Mouse (Mus musculus): ENCODE measurements at regions not wholly inside any gene's neighbourhood (a gene's known extent, or its start where the extent isn't known, plus 50 kb on each side); places are given as distances from the start of the nearest gene placed in this dataset.

- H3K4me1 ChIP-seq (ENCODE audit: insufficient read depth, low read length), result peaks cover 14% of the 10 kb centered on the region
- H3K9me3 ChIP-seq (ENCODE audit: low read length), result peaks cover 3% of the 10 kb centered on the region
- H3K4me2 ChIP-seq (replicated peaks; ENCODE audit: low read depth, low read length), result no peak overlapping the region
- ATAC-seq (ENCODE audit: low FRiP score, low TSS enrichment), result no peak
- H3K36me3 ChIP-seq (ENCODE audit: insufficient read depth, low read length), result no peaks in the 10 kb centered on the region
- WGBS, result 77% methylated on average over 3 of the region's 3 CpGs
- no peak overlapping the region for H3K9ac ChIP-seq (replicated peaks; ENCODE audit: low read length)
- no peak overlapping the region for H3K27ac ChIP-seq (ENCODE audit: low read length)
- H3K27me3 ChIP-seq (ENCODE audit: insufficient read depth, low read length), result no peaks in the 10 kb centered on the region
- no peak overlapping the region for H3K4me3 ChIP-seq (ENCODE audit: low read length)
Observed at GRCm38 (mm10) chr10:111700570-111700969, 194.5 kb downstream of the Phlda1 start.

GRCm38 (mm10) chr10:111701138-111701537 is 195.1 kb downstream of the Phlda1 start:
- WGBS, result 66% methylated on average over 4 of the region's 4 CpGs
- no peak overlapping the region for H3K4me2 ChIP-seq (replicated peaks; ENCODE audit: low read depth, low read length)
- no peak overlapping the region for H3K4me3 ChIP-seq (ENCODE audit: low read length)
- H3K4me1 ChIP-seq (ENCODE audit: insufficient read depth, low read length), result peaks cover 10% of the 10 kb centered on the region; the same call in 1 of the 2 replicates
- H3K27me3 ChIP-seq (ENCODE audit: insufficient read depth, low read length), result no peaks in the 10 kb centered on the region
- H3K9ac ChIP-seq (replicated peaks; ENCODE audit: low read length), result no peak overlapping the region
- H3K9me3 ChIP-seq (ENCODE audit: low read length), result peaks cover 7% of the 10 kb centered on the region
- no peak overlapping the region for H3K27ac ChIP-seq (ENCODE audit: low read length)
- no peaks in the 10 kb centered on the region for H3K36me3 ChIP-seq (ENCODE audit: insufficient read depth, low read length)
- ATAC-seq (ENCODE audit: low FRiP score, low TSS enrichment), result no peak

- peaks cover 9% of the 10 kb centered on the region for H3K9me3 ChIP-seq (ENCODE audit: low read length)
- WGBS, result 95% methylated on average over 6 of the region's 6 CpGs
- no peak for ATAC-seq (ENCODE audit: low FRiP score, low TSS enrichment)
- no peak overlapping the region for H3K27ac ChIP-seq (ENCODE audit: low read length)
- no peak overlapping the region for H3K4me2 ChIP-seq (replicated peaks; ENCODE audit: low read depth, low read length)
- no peaks in the 10 kb centered on the region for H3K36me3 ChIP-seq (ENCODE audit: insufficient read depth, low read length)
- no peak overlapping the region for H3K4me3 ChIP-seq (ENCODE audit: low read length)
- no peaks in the 10 kb centered on the region for H3K4me1 ChIP-seq (ENCODE audit: insufficient read depth, low read length)
- H3K27me3 ChIP-seq (ENCODE audit: insufficient read depth, low read length), result no peaks in the 10 kb centered on the region
- no peak overlapping the region for H3K9ac ChIP-seq (replicated peaks; ENCODE audit: low read length)
Observed at GRCm38 (mm10) chr10:111702435-111702834, 196.3 kb downstream of the Phlda1 start.

- Histone ChIP-seq H3K27me3 (ENCODE audit: insufficient read depth, low read length) (no peaks in the 10 kb centered on the region), H3K4me3 (ENCODE audit: low read length) (no peak overlapping the region), H3K9ac (replicated peaks; ENCODE audit: low read length) (no peak overlapping the region), H3K4me1 (ENCODE audit: insufficient read depth, low read length) (no peaks in the 10 kb centered on the region), H3K4me2 (replicated peaks; ENCODE audit: low read depth, low read length) (no peak overlapping the region), H3K27ac (ENCODE audit: low read length) (no peak overlapping the region), H3K36me3 (ENCODE audit: insufficient read depth, low read length) (no peaks in the 10 kb centered on the region), H3K9me3 (ENCODE audit: low read length) (peaks cover 9% of the 10 kb centered on the region)
- 92% methylated on average over 3 of the region's 3 CpGs for WGBS
- no peak for ATAC-seq (ENCODE audit: low FRiP score, low TSS enrichment)
Observed at GRCm38 (mm10) chr10:111703447-111703846, 197.4 kb downstream of the Phlda1 start.

- no peak overlapping the region for H3K9ac ChIP-seq (replicated peaks; ENCODE audit: low read length)
- ATAC-seq (ENCODE audit: low FRiP score, low TSS enrichment), result no peak
- H3K9me3 ChIP-seq (ENCODE audit: low read length), result no peaks in the 10 kb centered on the region
- H3K36me3 ChIP-seq (ENCODE audit: insufficient read depth, low read length), result no peaks in the 10 kb centered on the region
- no peak overlapping the region for H3K4me3 ChIP-seq (ENCODE audit: low read length)
- H3K27ac ChIP-seq (ENCODE audit: low read length), result no peak overlapping the region
- H3K27me3 ChIP-seq (ENCODE audit: insufficient read depth, low read length), result no peaks in the 10 kb centered on the region
- no peak overlapping the region for H3K4me2 ChIP-seq (replicated peaks; ENCODE audit: low read depth, low read length)
- H3K4me1 ChIP-seq (ENCODE audit: insufficient read depth, low read length), result no peaks in the 10 kb centered on the region
- 52% methylated on average over 5 of the region's 5 CpGs for WGBS
Observed at GRCm38 (mm10) chr10:111711519-111712113, 205.5 kb downstream of the Phlda1 start.

GRCm38 (mm10) chr10:111712991-111713390 is 206.9 kb downstream of the Phlda1 start:
- Histone ChIP-seq H3K36me3 (ENCODE audit: insufficient read depth, low read length) (no peaks in the 10 kb centered on the region), H3K4me1 (ENCODE audit: insufficient read depth, low read length) (no peaks in the 10 kb centered on the region), H3K9me3 (ENCODE audit: low read length) (no peaks in the 10 kb centered on the region), H3K27me3 (ENCODE audit: insufficient read depth, low read length) (no peaks in the 10 kb centered on the region), H3K4me2 (replicated peaks; ENCODE audit: low read depth, low read length) (no peak overlapping the region), H3K27ac (ENCODE audit: low read length) (no peak overlapping the region), H3K4me3 (ENCODE audit: low read length) (no peak overlapping the region), H3K9ac (replicated peaks; ENCODE audit: low read length) (no peak overlapping the region)
- ATAC-seq (ENCODE audit: low FRiP score, low TSS enrichment), result no peak
- WGBS, result 90% methylated on average over 7 of the region's 7 CpGs

- H3K4me1 ChIP-seq (ENCODE audit: insufficient read depth, low read length), result no peaks in the 10 kb centered on the region
- no peak for ATAC-seq (ENCODE audit: low FRiP score, low TSS enrichment)
- H3K4me2 ChIP-seq (replicated peaks; ENCODE audit: low read depth, low read length), result no peak overlapping the region
- H3K36me3 ChIP-seq (ENCODE audit: insufficient read depth, low read length), result no peaks in the 10 kb centered on the region
- no peaks in the 10 kb centered on the region for H3K9me3 ChIP-seq (ENCODE audit: low read length)
- no peak overlapping the region for H3K4me3 ChIP-seq (ENCODE audit: low read length)
- no peak overlapping the region for H3K9ac ChIP-seq (replicated peaks; ENCODE audit: low read length)
- no peaks in the 10 kb centered on the region for H3K27me3 ChIP-seq (ENCODE audit: insufficient read depth, low read length)
- no peak overlapping the region for H3K27ac ChIP-seq (ENCODE audit: low read length)
Observed at GRCm38 (mm10) chr10:111713676-111714075, 207.6 kb downstream of the Phlda1 start.

- Histone ChIP-seq H3K36me3 (ENCODE audit: insufficient read depth, low read length) (no peaks in the 10 kb centered on the region), H3K27me3 (ENCODE audit: insufficient read depth, low read length) (no peaks in the 10 kb centered on the region), H3K27ac (ENCODE audit: low read length) (no peak overlapping the region), H3K4me3 (ENCODE audit: low read length) (no peak overlapping the region), H3K4me1 (ENCODE audit: insufficient read depth, low read length) (0 out of 2 replicates have a peak, but pooled peaks cover 2% of the 10 kb centered on the region), H3K4me2 (replicated peaks; ENCODE audit: low read depth, low read length) (no peak overlapping the region), H3K9me3 (ENCODE audit: low read length) (no peaks in the 10 kb centered on the region), H3K9ac (replicated peaks; ENCODE audit: low read length) (no peak overlapping the region)
- 19% methylated on average over 6 of the region's 6 CpGs for WGBS
- no peak for ATAC-seq (ENCODE audit: low FRiP score, low TSS enrichment)
Observed at GRCm38 (mm10) chr10:111715172-111715571, 209.1 kb downstream of the Phlda1 start.

GRCm38 (mm10) chr10:111719632-111720031 is 213.5 kb downstream of the Phlda1 start:
- Histone ChIP-seq H3K4me2 (replicated peaks; ENCODE audit: low read depth, low read length) (no peak overlapping the region), H3K27me3 (ENCODE audit: insufficient read depth, low read length) (no peaks in the 10 kb centered on the region), H3K9me3 (ENCODE audit: low read length) (no peaks in the 10 kb centered on the region), H3K9ac (replicated peaks; ENCODE audit: low read length) (no peak overlapping the region), H3K27ac (ENCODE audit: low read length) (no peak overlapping the region), H3K36me3 (ENCODE audit: insufficient read depth, low read length) (no peaks in the 10 kb centered on the region), H3K4me3 (ENCODE audit: low read length) (no peak overlapping the region), H3K4me1 (ENCODE audit: insufficient read depth, low read length) (0 out of 2 replicates have a peak, but pooled peaks cover 2% of the 10 kb centered on the region)
- WGBS, result 68% methylated on average over 5 of the region's 5 CpGs
- ATAC-seq (ENCODE audit: low FRiP score, low TSS enrichment), result no peak

- WGBS, result 71% methylated on average over 5 of the region's 5 CpGs
- no peak overlapping the region for H3K4me2 ChIP-seq (replicated peaks; ENCODE audit: low read depth, low read length)
- H3K27ac ChIP-seq (ENCODE audit: low read length), result no peak overlapping the region
- no peaks in the 10 kb centered on the region for H3K27me3 ChIP-seq (ENCODE audit: insufficient read depth, low read length)
- H3K36me3 ChIP-seq (ENCODE audit: insufficient read depth, low read length), result no peaks in the 10 kb centered on the region
- H3K4me1 ChIP-seq (ENCODE audit: insufficient read depth, low read length), result 0 out of 2 replicates have a peak, but pooled peaks cover 2% of the 10 kb centered on the region
- no peak overlapping the region for H3K9ac ChIP-seq (replicated peaks; ENCODE audit: low read length)
- ATAC-seq (ENCODE audit: low FRiP score, low TSS enrichment), result no peak
- no peak overlapping the region for H3K4me3 ChIP-seq (ENCODE audit: low read length)
- no peaks in the 10 kb centered on the region for H3K9me3 ChIP-seq (ENCODE audit: low read length)
Observed at GRCm38 (mm10) chr10:111721068-111721467, 215.0 kb downstream of the Phlda1 start.

Measured in kidney, embryonic 16.5 days (tissue).